Mouse (Mus musculus): Measurements from ENCODE around the gene Hoxc11.

Gene Hoxc11

DNA sequence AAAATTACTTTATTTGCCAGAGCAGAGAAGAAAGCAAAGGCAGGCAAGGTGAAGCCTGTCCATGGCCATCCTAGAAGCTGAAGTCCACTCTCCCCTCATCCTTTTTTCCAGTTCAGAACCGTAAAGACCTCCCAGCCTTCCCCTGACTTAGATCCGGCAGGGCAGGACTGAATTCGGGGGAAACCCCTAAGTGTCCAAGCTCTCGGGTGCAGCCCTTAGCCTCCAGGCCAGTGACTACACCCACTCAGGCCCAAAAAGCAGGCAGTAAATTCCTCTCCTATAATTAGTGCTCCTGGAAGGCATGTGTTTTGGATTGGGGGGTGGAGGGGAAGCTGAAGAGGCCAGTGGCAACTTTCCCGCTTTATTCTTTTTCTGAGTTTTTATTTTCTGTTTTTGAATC is 51.6 kb downstream of the Hoxc11 start:
- no peak for DNase-seq (ENCODE audit: low spot score in 2 of 2)

DNA sequence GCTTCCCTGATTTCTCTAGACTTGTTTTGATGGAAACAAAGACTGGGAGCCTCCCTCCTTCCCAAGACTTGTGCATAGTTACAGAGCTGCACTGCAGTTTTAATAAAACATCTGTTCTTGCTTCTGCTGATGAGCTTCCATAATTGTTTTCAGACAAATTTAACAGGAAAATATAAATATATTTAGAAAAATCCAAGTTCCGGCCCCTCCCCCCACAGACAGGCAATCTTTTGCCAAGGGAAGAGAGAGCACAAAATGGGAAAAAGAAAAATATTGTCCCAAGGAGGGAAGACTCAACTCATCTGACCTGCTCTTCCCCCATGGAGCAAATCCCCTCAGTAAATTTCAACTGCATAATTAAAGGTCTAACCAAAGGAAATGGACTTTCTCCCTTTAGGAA is 52.1 kb downstream of the Hoxc11 start:
- DNase-seq (ENCODE audit: low spot score in 2 of 2) = no peak
